Mouse (Mus musculus) midbrain, embryonic 10.5 days (tissue): ENCODE results near the gene Gm18596. TPM values are rescaled to one million over a fixed set of nuclear protein-coding genes. Genes with fewer than 3 reads are reported as not detected.
"Not testable (repeated sequence)": the region's sequence is repeated elsewhere in the genome, so short reads cannot be mapped to it uniquely, and the experiment has no call there.

Experiments
- DNase-seq: peaks from one replicate; pipeline ENCODE4 v3.0.0-alpha.2; 2017; ENCODE audit warnings: low spot score
- H3K27ac ChIP-seq: fragments of 300-500 bp; sonication (generic); replicated peaks from 2 replicates; pipeline ENCODE4 v1.5.1; 2016; ENCODE audit warnings: mild to moderate bottlenecking
- H3K27me3 ChIP-seq: fragments of 300-500 bp; sonication (generic); 2 replicates; pipeline ENCODE4 v1.6.1; 2016; ENCODE audit warnings: low read depth, mild to moderate bottlenecking; ENCODE audit not compliant: poor library complexity, severe bottlenecking
- H3K36me3 ChIP-seq: fragments of 300-500 bp; sonication (generic); 2 replicates; pipeline ENCODE4 v1.6.1; 2016; ENCODE audit warnings: mild to moderate bottlenecking, moderate library complexity
- H3K4me1 ChIP-seq: fragments of 300-500 bp; sonication (generic); 2 replicates; pipeline ENCODE4 v1.6.1; 2016
- H3K4me3 ChIP-seq: fragments of 300-500 bp; sonication (generic); 2 replicates; pipeline ENCODE4 v1.5.1; 2016; ENCODE audit warnings: mild to moderate bottlenecking, moderate library complexity
- H3K9me3 ChIP-seq: fragments of 300-500 bp; sonication (generic); replicated peaks from 2 replicates; pipeline ENCODE4 v1.6.1; 2016; ENCODE audit warnings: mild to moderate bottlenecking
- WGBS: fragments of 180-500 bp; shearing (Covaris S2); methylation state at CpG from one replicate; pipeline ENCODE4 v1.1.7; 2016; 5-methylcytosine and 5-hydroxymethylcytosine counted together
- polyA plus RNA-seq: library from polyadenylated mRNA; unstranded; fragments of >200 nt; fragmentation: Nextera tagmentation; extraction: Ambion mirVana; gene quantifications from 2 replicates; pipeline ENCODE4 v1.2.1, GENCODE M21; 2016

Gm18596 gene
- polyA plus RNA-seq, 1 experiment from 2014 or later: not detected

DNA sequence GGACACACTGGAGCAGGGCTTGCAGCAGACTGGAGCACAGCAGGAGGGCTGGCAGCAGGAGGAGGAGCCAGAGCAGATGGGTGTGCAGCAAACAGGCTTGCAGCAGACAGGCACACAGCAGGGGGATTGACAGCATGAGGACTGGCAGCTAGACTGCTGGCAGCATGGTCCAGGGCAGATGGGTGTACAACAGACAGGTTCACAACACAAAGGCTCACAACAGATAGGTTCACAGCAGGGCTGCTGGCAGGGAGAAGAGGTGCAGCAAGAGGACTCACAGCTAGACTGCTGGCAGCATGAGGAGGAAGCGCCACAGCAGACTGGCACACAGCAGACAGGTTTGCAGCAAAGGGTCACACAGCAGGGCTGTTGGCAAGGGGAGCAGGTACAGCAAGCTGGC is 8.2 kb upstream of the Gm18596 start:
- H3K4me1 ChIP-seq, H3K27ac ChIP-seq: not testable (repeated sequence)
- WGBS: 79% methylated on average over 1 of the region's 1 CpGs

DNA sequence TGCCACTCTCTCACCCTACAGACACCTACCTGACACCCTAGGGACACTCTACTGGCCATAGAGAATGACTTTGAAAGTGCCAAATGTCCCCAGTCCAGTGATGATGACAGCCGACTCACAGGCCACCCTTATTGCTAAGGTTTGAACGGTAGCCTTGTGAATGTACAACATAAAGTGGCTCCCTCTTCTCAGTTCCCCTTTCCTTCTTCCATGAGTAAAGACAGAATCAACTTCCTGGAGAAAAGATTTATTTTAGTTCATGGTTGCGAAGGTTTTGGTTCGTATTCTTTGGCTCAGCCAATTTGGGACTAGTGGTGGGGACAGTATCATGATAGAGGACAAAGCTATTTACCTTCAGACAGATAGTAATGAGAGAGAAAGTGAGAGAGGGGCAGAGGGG is 3.5 kb downstream of the Gm18596 start:
- no peak for DNase-seq
- Histone ChIP-seq H3K9me3 (peaks cover 8% of the 10 kb centered on the region), H3K36me3 (no peaks in the 10 kb centered on the region), H3K27ac (no peak overlapping the region), H3K4me3 (no peak overlapping the region), H3K27me3 (no peaks in the 10 kb centered on the region), H3K4me1 (peaks cover 39% of the 10 kb centered on the region)
- 91% methylated on average over 4 of the region's 4 CpGs for WGBS

More for the DNA sequence above, 8.2 kb upstream of the Gm18596 start:
- not testable (repeated sequence) for H3K27me3 ChIP-seq, H3K9me3 ChIP-seq, H3K36me3 ChIP-seq, H3K4me3 ChIP-seq
- DNase-seq: peak; percentile 8

DNA sequence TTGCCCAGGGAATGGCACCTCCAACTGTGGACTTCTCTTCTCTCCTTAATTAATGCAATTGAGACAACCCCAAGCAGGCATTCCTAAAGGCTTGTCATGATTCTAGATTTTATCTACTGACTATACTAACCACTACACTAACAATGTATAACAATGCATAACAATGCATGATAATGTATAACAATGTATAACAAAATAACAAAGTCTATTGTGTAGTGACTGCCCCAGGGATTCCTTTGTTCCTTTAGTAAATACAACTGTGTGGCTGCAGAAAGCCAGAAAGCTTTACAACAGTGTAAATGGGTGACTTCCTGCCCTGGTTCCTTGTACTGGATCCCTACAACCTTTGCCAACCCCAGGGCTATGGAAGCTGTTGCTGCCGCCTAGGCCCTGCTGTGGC is 6.5 kb downstream of the Gm18596 start:
- no peak overlapping the region for H3K27ac ChIP-seq
- peaks cover 24% of the 10 kb centered on the region for H3K4me1 ChIP-seq
- no peaks in the 10 kb centered on the region for H3K27me3 ChIP-seq
- no peak overlapping the region for H3K4me3 ChIP-seq
- WGBS: 86% methylated on average over 1 of the region's 1 CpGs
- H3K36me3 ChIP-seq: no peaks in the 10 kb centered on the region
- peaks cover 8% of the 10 kb centered on the region for H3K9me3 ChIP-seq
- no peak for DNase-seq

DNA sequence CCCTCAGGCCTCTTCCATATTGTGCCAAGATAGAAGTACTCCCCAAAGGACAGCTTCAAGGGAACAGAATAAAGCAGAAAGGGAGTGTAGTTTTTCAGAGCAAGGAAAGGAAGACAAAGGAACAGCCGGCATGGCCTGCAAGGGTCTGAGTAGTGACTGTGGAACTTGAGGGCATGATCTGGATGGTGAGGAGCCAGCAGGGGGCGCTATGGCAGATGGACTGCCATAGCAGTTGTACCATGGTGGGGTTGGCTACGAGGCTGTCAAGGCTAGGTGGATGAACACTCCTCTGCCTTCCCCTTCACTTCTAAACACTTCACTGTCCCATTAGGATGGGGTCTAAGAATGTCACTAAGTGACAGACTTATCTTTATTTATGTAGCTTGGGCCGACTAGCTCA is 13.2 kb downstream of the Gm18596 start:
- H3K27me3 ChIP-seq: no peaks in the 10 kb centered on the region
- H3K36me3 ChIP-seq: no peaks in the 10 kb centered on the region
- no peak overlapping the region for H3K27ac ChIP-seq
- no peak overlapping the region for H3K4me3 ChIP-seq
- no peaks in the 10 kb centered on the region for H3K4me1 ChIP-seq
- 53% methylated on average over 4 of the region's 4 CpGs for WGBS
- peak; percentile 22 for DNase-seq
- H3K9me3 ChIP-seq: no peaks in the 10 kb centered on the region

DNA sequence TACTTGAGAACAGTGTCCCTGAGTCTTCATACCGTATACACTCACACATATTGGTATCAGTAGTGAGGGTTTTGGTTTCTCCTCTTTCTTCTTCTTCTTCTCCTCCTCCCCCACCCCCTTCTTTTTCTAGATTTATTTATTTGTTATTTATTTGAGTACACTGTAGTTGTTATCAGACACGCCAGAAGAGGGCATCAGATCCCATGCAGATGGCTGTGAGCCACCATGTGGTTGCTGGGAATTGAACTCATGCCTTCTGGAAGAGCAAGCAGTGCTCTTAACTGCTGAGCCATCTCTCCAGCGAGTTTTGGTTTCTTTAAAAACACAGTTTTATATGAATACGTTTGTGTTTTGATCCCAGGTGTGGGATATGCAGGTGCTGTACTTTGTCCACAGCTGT is 14.2 kb downstream of the Gm18596 start:
- Histone ChIP-seq H3K9me3 (no peaks in the 10 kb centered on the region), H3K27me3 (no peaks in the 10 kb centered on the region), H3K36me3 (no peaks in the 10 kb centered on the region), H3K4me1 (no peaks in the 10 kb centered on the region), H3K4me3 (no peak overlapping the region), H3K27ac (no peak overlapping the region)
- DNase-seq: no peak
- WGBS: 66% methylated on average over 4 of the region's 4 CpGs

DNA sequence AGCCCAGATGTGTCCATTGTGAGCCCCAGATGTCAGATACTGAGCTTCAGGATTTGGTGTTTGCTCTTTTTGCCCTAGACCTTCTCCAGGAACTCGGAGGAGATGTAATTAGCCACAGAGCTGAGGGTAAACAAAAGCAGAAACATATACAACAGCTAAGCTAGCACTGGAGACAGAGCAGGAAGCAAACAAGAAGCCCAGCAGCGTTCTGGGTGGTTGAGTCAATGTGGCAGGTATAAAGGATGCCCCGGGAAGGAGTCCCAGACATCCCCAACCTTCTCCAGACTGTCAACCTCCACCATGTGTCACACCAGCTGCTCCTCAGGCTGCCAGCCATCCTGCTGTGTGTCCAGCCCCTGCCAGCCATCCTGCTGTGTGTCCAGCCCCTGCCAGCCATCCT is 16.3 kb downstream of the Gm18596 start, which contains the start of gene Gm10100:
Gene Gm10100 (plus strand): TSS at position 301 of the 400 bp plus-strand sequence.
- H3K9me3 ChIP-seq: no peaks in the 10 kb centered on the region
- no peak within 1 kb of the TSS for H3K27ac ChIP-seq
- 41% methylated on average over 3 of the region's 3 CpGs for WGBS
- no peaks in the 10 kb centered on the region for H3K27me3 ChIP-seq
- no peak for DNase-seq
- H3K4me3 ChIP-seq: no peak within 1 kb of the TSS
- no peaks in the 10 kb centered on the region for H3K4me1 ChIP-seq
- no peaks in the 10 kb centered on the region for H3K36me3 ChIP-seq

DNA sequence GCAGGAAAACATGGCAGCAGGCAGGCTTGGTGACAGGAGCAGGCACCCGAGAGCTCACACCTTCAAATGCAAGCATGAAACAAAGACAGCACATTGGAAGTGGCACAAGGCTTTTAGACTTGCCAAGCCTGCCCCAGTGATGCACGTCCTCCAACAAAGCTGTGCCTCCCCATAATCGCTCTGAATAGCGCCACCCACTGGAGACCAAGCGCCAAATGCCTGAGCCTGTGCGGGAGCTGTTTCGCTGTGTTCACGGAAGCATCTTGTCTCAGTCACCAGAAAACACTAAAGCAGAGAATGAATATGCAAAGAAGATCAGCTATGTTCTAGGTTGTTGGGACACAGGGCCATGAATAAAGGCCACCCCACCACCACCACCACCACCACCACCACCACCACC is 17.6 kb downstream of the Gm18596 start:
- WGBS: 78% methylated on average over 8 of the region's 8 CpGs
- no peaks in the 10 kb centered on the region for H3K27me3 ChIP-seq
- DNase-seq: no peak
- H3K36me3 ChIP-seq: no peaks in the 10 kb centered on the region
- H3K4me3 ChIP-seq: no peak overlapping the region
- H3K27ac ChIP-seq: no peak overlapping the region
- H3K9me3 ChIP-seq: no peaks in the 10 kb centered on the region; the same call in 1 of the 2 replicates
- no peaks in the 10 kb centered on the region for H3K4me1 ChIP-seq

DNA sequence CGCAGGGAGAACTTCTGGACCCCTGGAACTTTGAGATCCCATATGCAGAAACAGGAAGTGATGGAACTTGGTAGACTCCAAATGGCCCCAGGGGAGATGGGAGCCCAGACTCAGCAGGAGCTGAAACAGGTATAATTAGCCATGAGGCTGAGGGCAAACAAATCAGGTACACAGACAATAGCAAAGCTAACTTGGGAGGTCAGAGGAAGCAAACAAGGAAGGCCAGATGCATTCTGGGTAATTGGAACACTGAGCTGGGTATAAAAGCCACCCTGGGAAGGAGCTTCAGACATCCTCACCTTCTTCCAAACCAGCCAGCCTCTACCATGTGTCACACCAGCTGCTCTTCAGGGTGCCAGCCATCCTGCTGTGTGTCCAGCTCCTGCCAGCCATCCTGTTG is 22.1 kb downstream of the Gm18596 start, which contains the start of gene Krtap12-1:
Gene Krtap12-1 (plus strand): TSS at position 301 of the 400 bp plus-strand sequence.
- H3K9me3 ChIP-seq, H3K36me3 ChIP-seq, DNase-seq, H3K4me3 ChIP-seq, H3K4me1 ChIP-seq, H3K27ac ChIP-seq, H3K27me3 ChIP-seq: not testable (repeated sequence)
- 89% methylated on average over 1 of the region's 1 CpGs for WGBS

DNA sequence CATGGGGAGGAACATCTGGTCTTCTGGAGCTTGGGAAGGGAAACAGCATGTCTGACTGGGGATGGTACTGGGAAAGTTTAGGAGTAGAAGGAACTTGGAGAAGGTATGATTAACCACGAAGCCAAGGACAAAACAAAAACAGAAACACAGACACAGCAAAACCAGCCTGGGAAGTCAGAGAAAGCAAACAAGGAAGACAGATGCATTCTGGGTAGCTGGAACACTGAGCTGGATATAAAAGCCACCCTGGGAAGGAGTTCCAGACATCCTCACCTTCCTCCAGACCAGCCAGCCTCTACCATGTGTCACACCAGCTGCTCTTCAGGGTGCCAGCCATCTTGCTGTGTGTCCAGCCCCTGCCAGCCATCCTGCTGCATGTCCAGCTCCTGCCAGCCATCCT is 26.9 kb downstream of the Gm18596 start, which contains the start of gene Gm10142:
Gene Gm10142 (plus strand): TSS at position 301 of the 400 bp plus-strand sequence.
- WGBS: 89% methylated on average over 1 of the region's 1 CpGs
- no peak for DNase-seq
- Histone ChIP-seq H3K36me3 (no peaks in the 10 kb centered on the region), H3K27ac (no peak within 1 kb of the TSS), H3K9me3 (no peaks in the 10 kb centered on the region; the same call in 1 of the 2 replicates), H3K4me1 (no peaks in the 10 kb centered on the region), H3K27me3 (no peaks in the 10 kb centered on the region), H3K4me3 (no peak within 1 kb of the TSS)

DNA sequence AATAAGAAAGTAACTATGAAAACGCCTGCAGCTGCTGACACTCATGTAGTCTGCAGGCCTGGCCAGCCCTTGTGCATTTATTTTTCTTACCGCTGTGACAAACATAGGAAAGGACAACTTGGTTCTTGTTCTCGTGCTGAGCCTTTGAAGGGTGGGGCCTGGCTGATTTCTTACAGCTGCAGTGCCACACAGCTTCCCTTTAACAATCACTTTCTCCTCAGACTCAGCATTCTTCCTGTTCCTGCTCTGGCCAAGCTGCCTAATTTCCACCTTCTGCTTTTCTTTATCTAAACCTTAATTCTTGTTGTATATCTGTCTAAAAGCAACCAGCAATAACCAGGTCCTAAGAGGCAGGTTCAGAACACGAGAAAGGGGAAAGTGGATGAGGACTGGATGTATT is 28.7 kb downstream of the Gm18596 start:
- Histone ChIP-seq H3K27ac (no peak overlapping the region), H3K4me3 (no peak overlapping the region), H3K4me1 (no peaks in the 10 kb centered on the region), H3K36me3 (no peaks in the 10 kb centered on the region), H3K27me3 (no peaks in the 10 kb centered on the region), H3K9me3 (no peaks in the 10 kb centered on the region; the same call in 1 of the 2 replicates)
- no peak for DNase-seq
- WGBS: 79% methylated on average over 4 of the region's 4 CpGs

DNA sequence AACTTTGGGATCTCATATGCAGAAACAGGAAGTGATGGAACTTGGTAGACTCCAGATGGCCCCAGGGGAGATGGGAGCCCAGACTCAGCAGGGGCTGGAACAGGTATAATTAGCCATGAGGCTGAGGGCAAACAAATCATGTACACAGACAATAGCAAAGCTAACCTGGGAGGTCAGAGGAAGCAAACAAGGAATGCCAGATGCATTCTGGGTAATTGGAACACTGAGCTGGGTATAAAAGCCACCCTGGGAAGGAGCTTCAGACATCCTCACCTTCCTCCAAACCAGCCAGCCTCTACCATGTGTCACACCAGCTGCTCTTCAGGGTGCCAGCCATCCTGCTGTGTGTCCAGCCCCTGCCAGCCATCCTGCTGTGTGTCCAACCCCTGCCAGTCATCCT is 31.3 kb downstream of the Gm18596 start, which contains the start of gene Gm10024:
Gene Gm10024 (plus strand): TSS at position 301 of the 400 bp plus-strand sequence.
- not testable (repeated sequence) for DNase-seq, H3K4me3 ChIP-seq, H3K4me1 ChIP-seq, H3K27me3 ChIP-seq, H3K27ac ChIP-seq, H3K9me3 ChIP-seq, H3K36me3 ChIP-seq

DNA sequence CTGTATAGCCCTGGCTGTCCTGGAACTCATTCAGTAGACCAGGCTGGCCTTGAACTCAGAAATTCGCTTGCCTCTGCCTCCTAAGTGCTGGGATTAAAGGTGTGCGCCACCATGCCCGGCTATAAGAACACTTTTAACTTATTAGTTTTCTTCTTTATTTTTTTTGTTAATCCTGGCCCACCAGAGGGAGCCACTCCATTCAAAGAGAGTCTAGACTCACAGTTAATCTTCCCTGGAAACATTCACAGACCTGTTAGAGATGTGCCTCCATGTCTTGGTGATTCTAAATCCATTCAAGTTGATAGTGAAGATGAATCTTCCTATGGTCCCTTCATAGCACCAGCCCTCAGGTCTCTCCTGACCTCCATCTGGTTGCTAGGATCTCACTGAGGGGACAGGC is 32.6 kb downstream of the Gm18596 start:
- no peak overlapping the region for H3K4me3 ChIP-seq
- no peak for DNase-seq
- no peaks in the 10 kb centered on the region for H3K27me3 ChIP-seq
- H3K27ac ChIP-seq: no peak overlapping the region
- H3K9me3 ChIP-seq: peaks cover 22% of the 10 kb centered on the region; the same call in 1 of the 2 replicates
- H3K36me3 ChIP-seq: no peaks in the 10 kb centered on the region
- H3K4me1 ChIP-seq: no peaks in the 10 kb centered on the region
- 82% methylated on average over 3 of the region's 3 CpGs for WGBS

DNA sequence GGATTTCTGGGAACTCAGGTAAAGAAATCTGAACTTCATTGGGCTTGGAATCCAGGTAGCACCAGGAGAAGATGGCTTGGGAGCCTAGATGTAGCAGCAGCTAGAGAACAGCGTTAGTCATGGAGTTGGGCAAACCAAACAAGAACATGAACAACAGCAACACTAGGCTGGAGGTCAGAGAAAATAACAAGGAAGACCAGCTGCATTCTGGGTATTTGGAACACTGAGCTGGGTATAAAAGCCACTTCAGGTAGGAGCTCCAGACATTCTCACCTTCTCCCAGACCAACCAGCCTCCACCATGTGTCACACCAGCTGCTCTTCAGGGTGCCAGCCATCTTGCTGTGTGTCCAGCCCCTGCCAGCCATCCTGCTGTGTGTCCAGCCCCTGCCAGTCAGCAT is 36.1 kb downstream of the Gm18596 start, which contains the start of gene Gm10272:
Gene Gm10272 (plus strand): TSS at position 301 of the 400 bp plus-strand sequence.
- no peaks in the 10 kb centered on the region for H3K36me3 ChIP-seq
- peaks cover 29% of the 10 kb centered on the region for H3K9me3 ChIP-seq
- no peaks in the 10 kb centered on the region for H3K27me3 ChIP-seq
- 89% methylated on average over 1 of the region's 1 CpGs for WGBS
- H3K4me1 ChIP-seq: no peaks in the 10 kb centered on the region
- no peak within 1 kb of the TSS for H3K4me3 ChIP-seq
- H3K27ac ChIP-seq: no peak within 1 kb of the TSS
- no peak for DNase-seq

DNA sequence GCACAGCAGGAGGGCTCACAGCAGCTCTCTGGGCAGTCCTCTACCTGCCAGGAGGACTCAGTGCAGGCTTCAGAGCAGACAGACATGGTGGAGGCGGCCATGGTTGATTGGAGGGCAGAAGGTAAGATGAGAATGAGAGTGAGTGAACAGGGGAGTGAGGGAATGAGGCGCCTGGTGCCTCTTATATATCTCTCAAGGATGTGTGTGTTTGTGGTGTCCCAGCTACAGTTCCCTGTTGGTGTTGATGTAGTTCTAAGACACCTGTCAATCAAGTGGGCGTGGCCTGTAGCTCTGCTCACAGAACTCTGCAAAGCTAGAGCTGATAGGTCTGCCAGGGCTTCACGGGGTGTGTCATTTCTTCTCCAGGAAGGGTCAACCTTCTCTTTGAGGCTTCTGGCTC is 45.3 kb downstream of the Gm18596 start, which contains the start of gene Gm9508:
Gene Gm9508 (minus strand): TSS at position 101 of the 400 bp plus-strand sequence.
- Histone ChIP-seq H3K27ac (no peak within 1 kb of the TSS), H3K27me3 (no peaks in the 10 kb centered on the region), H3K4me3 (no peak within 1 kb of the TSS), H3K9me3 (no peaks in the 10 kb centered on the region; the same call in 1 of the 2 replicates), H3K36me3 (no peaks in the 10 kb centered on the region), H3K4me1 (peaks cover 2% of the 10 kb centered on the region; the same call in 1 of the 2 replicates)
- 37% methylated on average over 4 of the region's 4 CpGs for WGBS
- no peak for DNase-seq
